Mouse (Mus musculus) gastrocnemius, adult 18-20 months (tissue): ENCODE data around the gene Mamstr. TPM values are rescaled to one million over a fixed set of nuclear protein-coding genes. Genes with fewer than 3 reads are reported as not detected.

Experiments
- DNase-seq: peaks from one replicate; pipeline ENCODE4 v3.0.0; 2021; ENCODE audit warnings: low spot score
- total RNA-seq, 2 experiments: library from RNA; stranded (reverse); gene quantifications; 2 replicates each; pipeline ENCODE4 v1.2.3; 2021

The Mamstr gene
- total RNA-seq, 2 experiments from 2014 or later: 17.6 to 18.7 TPM

GRCm38 (mm10) chr7:45692364-45692763 lies 52.6 kb downstream of the Mamstr start:
- no peak for DNase-seq

GRCm38 (mm10) chr7:45693921-45694591 lies 54.3 kb downstream of the Mamstr start, which contains the start of gene Sec1:
TSS of gene Sec1 (minus strand) at chr7:45694402.
- DNase-seq: no peak

- no peak for DNase-seq
These were observed 55.3 kb downstream of the Mamstr start for GRCm38 (mm10) chr7:45695098-45695497.

Other genes with a start within 250 kb of the Mamstr start
- gene Snrnp70, start 244.2 kb upstream of the Mamstr start, total RNA-seq: 10 to 100 TPM; 60.3 to 65.4 TPM
- 10 to 100 TPM; 83.7 to 93.5 TPM for gene Kcna7, start 234.3 kb upstream of the Mamstr start, total RNA-seq
- gene Ntf5, start 226.3 kb upstream of the Mamstr start, total RNA-seq: 1 to 10 TPM; 4.3 to 4.7 TPM
- under 1 TPM; 0.47 to 0.59 TPM for gene Lhb, start 219.2 kb upstream of the Mamstr start, total RNA-seq
- gene Gys1, start 205.1 kb upstream of the Mamstr start, total RNA-seq: 100 to 1,000 TPM; 321 to 326 TPM
- 10 to 100 TPM; 26.6 to 27.9 TPM for gene Ruvbl2, start 201.9 kb upstream of the Mamstr start, total RNA-seq
- 100 to 1,000 TPM; 109 to 151 TPM for gene Ftl1, start 180.1 kb upstream of the Mamstr start, total RNA-seq
- gene Bax, start 173.1 kb upstream of the Mamstr start, total RNA-seq: 10 to 100 TPM; 14.2 to 16.6 TPM
- not detected for gene Tulp2, start 158.1 kb upstream of the Mamstr start, total RNA-seq
- gene Gm45808, start 153.2 kb upstream of the Mamstr start, total RNA-seq: 1 to 10 TPM; 8.1 to 9.6 TPM
- gene Dhdh, start 151.2 kb upstream of the Mamstr start, total RNA-seq: 10 to 100 TPM; 22.6 to 22.9 TPM
- 10 to 100 TPM; 63.3 to 68.6 TPM for gene Nucb1, start 129.6 kb upstream of the Mamstr start, total RNA-seq
- 10 to 100 TPM; 28.6 to 63.5 TPM for gene Ppp1r15a, start 113.7 kb upstream of the Mamstr start, total RNA-seq
- gene Plekha4, start 113.6 kb upstream of the Mamstr start, total RNA-seq: 1 to 10 TPM; 5.2 to 5.3 TPM
- 1 to 10 TPM in 1 of 2 experiments, under 1 TPM in 1; 0.91 to 1.9 TPM for gene Hsd17b14, start 85.1 kb upstream of the Mamstr start, total RNA-seq
- gene Bcat2, start 69.8 kb upstream of the Mamstr start, total RNA-seq: 10 to 100 TPM; 95.0 to 98.1 TPM
- gene Fgf21, start 24.5 kb upstream of the Mamstr start, total RNA-seq: not detected
- not detected for gene Fut1, start 22.7 kb upstream of the Mamstr start, total RNA-seq
- not detected for gene Izumo1, start 18.2 kb upstream of the Mamstr start, total RNA-seq
- 1 to 10 TPM; 5.5 to 8.5 TPM for gene Rasip1, start 12.5 kb upstream of the Mamstr start, total RNA-seq
- under 1 TPM in 1 of 2 experiments, not detected in 1; 0.11 TPM for gene Fut2, start 26.4 kb downstream of the Mamstr start, total RNA-seq
- gene Ntn5, start 44.0 kb downstream of the Mamstr start, total RNA-seq: under 1 TPM; 0.14 to 0.26 TPM
- under 1 TPM; 0.09 TPM for gene Sec1, start 54.4 kb downstream of the Mamstr start, total RNA-seq
- 10 to 100 TPM; 11.1 to 17.3 TPM for gene Car11, start 59.9 kb downstream of the Mamstr start, total RNA-seq
- gene Dbp, start 65.1 kb downstream of the Mamstr start, total RNA-seq: 10 to 100 TPM; 19.4 to 22.9 TPM
- 100 to 1,000 TPM; 442 to 461 TPM for gene Rpl18, start 75.5 kb downstream of the Mamstr start, total RNA-seq
- 10 to 100 TPM; 15.2 to 15.6 TPM for gene Sphk2, start 78.0 kb downstream of the Mamstr start, total RNA-seq
- gene Fam83e, start 81.2 kb downstream of the Mamstr start, total RNA-seq: under 1 TPM in 1 of 2 experiments, not detected in 1; 0.18 TPM
- not detected for gene Spaca4, start 85.8 kb downstream of the Mamstr start, total RNA-seq
- not detected for gene Lmtk3, start 143.8 kb downstream of the Mamstr start, total RNA-seq
- not detected for gene Sult2b1, start 144.7 kb downstream of the Mamstr start, total RNA-seq
- 10 to 100 TPM; 25.3 to 34.6 TPM for gene Cyth2, start 174.6 kb downstream of the Mamstr start, total RNA-seq
- gene Kcnj14, start 184.8 kb downstream of the Mamstr start, total RNA-seq: under 1 TPM in 1 of 2 experiments, not detected in 1; 0.28 TPM
- 10 to 100 TPM; 13.4 to 14.3 TPM for gene Grwd1, start 191.0 kb downstream of the Mamstr start, total RNA-seq
- gene Kdelr1, start 232.8 kb downstream of the Mamstr start, total RNA-seq: 10 to 100 TPM; 62.0 to 65.6 TPM
- gene Grin2d, start 238.4 kb downstream of the Mamstr start, total RNA-seq: under 1 TPM; 0.11 to 0.17 TPM